In the genomic region with DNA sequence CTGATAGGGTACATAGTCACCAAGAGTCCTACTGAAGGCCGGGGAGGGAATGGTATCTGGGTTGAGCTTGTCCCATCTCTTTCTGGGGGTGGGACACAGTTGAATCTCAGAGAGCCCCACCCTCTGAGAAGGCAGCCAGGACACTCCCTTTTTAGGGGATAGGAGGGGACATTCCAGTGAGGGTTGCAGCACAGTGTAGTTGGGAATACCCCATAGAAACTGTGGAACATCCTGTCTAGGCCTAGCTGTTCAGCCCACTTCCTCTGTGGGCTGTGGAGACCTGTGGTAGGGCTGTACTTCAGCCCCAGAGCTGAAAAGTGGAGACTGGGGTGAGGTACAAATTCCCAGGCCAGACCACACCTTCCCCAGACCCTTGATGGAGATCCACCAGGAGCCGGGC, we compare ENCODE assay signal across 10 mouse cellular contexts. TPM values are rescaled to one million over a fixed set of nuclear protein-coding genes. Genes with fewer than 3 reads are reported as not detected.
A peak's percentile ranks its signal among the peaks of the same experiment; 100 is the strongest.
DNase-seq lines count a peak whose midpoint lies in the region; ATAC-seq lines count a peak whose summit lies in the region.
"Had no signal": no experiment of that assay in that cellular context is flagged by ENCODE, and none has a peak within 500 bp of the region (broad histone marks: within the 10 kb centered on the region; RNA-seq: fewer than 3 reads in every experiment).

No protein-coding gene starts in this region.

- 90% methylated on average over 2 of the region's 2 CpGs for WGBS in heart, embryonic 12.5 days
- WGBS in liver, embryonic 15.5 days (ENCODE audit: insufficient replicate concordance) = 59% methylated on average over 2 of the region's 2 CpGs
- WGBS in liver, embryonic 12.5 days (ENCODE audit: insufficient replicate concordance) = 65% methylated on average over 2 of the region's 2 CpGs

- H3K27me3 ChIP-seq in heart, embryonic 12.5 days (replicated peaks) = 0 out of 2 replicates have a peak, but pooled peaks cover 5% of the 10 kb centered on the region
- no peaks in the 10 kb centered on the region for H3K27me3 ChIP-seq in liver, embryonic 15.5 days
- H3K27me3 ChIP-seq in liver, embryonic 12.5 days (replicated peaks) = 0 out of 2 replicates have a peak, but pooled peaks cover 4% of the 10 kb centered on the region
- H3K27me3 ChIP-seq: CH12.LX; lung, embryonic 15.5 days had no signal

- H3K4me1 ChIP-seq in heart, embryonic 12.5 days (replicated peaks) = peaks cover 28% of the 10 kb centered on the region
- peaks cover 29% of the 10 kb centered on the region for H3K4me1 ChIP-seq in liver, embryonic 15.5 days (replicated peaks)
- peaks cover 22% of the 10 kb centered on the region for H3K4me1 ChIP-seq in liver, embryonic 12.5 days

- intact Hi-C loops in heart, postnatal 10 days (cut with DNase I) = loop anchor here (5.0 kb wide), 1 partner anchor 189 kb away; no protein-coding TSS in a partner anchor

- H3K4me3 ChIP-seq in heart, embryonic 12.5 days = no peak overlapping the region
- H3K4me3 ChIP-seq in liver, embryonic 15.5 days (replicated peaks) = no peak overlapping the region
- no peak overlapping the region for H3K4me3 ChIP-seq in liver, embryonic 12.5 days
- H3K4me3 ChIP-seq: lung, embryonic 15.5 days had no signal

- peaks cover 19% of the 10 kb centered on the region for H3K36me3 ChIP-seq in heart, embryonic 12.5 days
- H3K36me3 ChIP-seq in liver, embryonic 15.5 days (replicated peaks) = peaks cover 17% of the 10 kb centered on the region
- peaks cover 24% of the 10 kb centered on the region for H3K36me3 ChIP-seq in liver, embryonic 12.5 days

- H3K9ac ChIP-seq in heart, embryonic 12.5 days = 0 out of 2 replicates have a peak overlapping the region, but pooled peaks have one; percentile 43
- no peak overlapping the region for H3K9ac ChIP-seq in liver, embryonic 15.5 days
- H3K9ac ChIP-seq in liver, embryonic 12.5 days = no peak overlapping the region
- H3K9ac ChIP-seq: lung, embryonic 15.5 days had no signal

- no peak overlapping the region for H3K4me2 ChIP-seq in heart, embryonic 12.5 days
- H3K4me2 ChIP-seq in liver, embryonic 15.5 days = 0 out of 2 replicates have a peak overlapping the region, but pooled peaks have one; percentile 34
- no peak overlapping the region for H3K4me2 ChIP-seq in liver, embryonic 12.5 days

- no peak for ATAC-seq in heart, embryonic 12.5 days (ENCODE audit: insufficient number of reproducible peaks, low FRiP score)
- no peak for ATAC-seq in liver, embryonic 15.5 days (ENCODE audit: insufficient read depth)
- ATAC-seq in liver, embryonic 12.5 days = no peak
- ATAC-seq in cerebellum, adult (ENCODE audit: insufficient number of reproducible peaks, low FRiP score, low TSS enrichment) = no peak

- H3K9me3 ChIP-seq in heart, embryonic 12.5 days (replicated peaks) = no peaks in the 10 kb centered on the region
- H3K9me3 ChIP-seq in liver, embryonic 15.5 days (replicated peaks) = no peaks in the 10 kb centered on the region
- H3K9me3 ChIP-seq in liver, embryonic 12.5 days (replicated peaks) = no peaks in the 10 kb centered on the region
- H3K9me3 ChIP-seq: lung, embryonic 15.5 days had no signal

- no peak for DNase-seq in heart, postnatal 10 days
- DNase-seq in R1 (ENCODE audit: low read depth, low spot score) = peak; percentile 79
- DNase-seq in naive thymus-derived CD4-positive, alpha-beta T cell, adult 2 months (ENCODE audit: low read depth) = peak; percentile 22
- DNase-seq in left cerebral cortex, adult 8-10 months (ENCODE audit: low spot score in 2 of 2) = no peak

- H3K27ac ChIP-seq in heart, embryonic 12.5 days (ENCODE audit: poor library complexity, severe bottlenecking) = no peak overlapping the region
- H3K27ac ChIP-seq in liver, embryonic 15.5 days (replicated peaks) = no peak overlapping the region
- no peak overlapping the region for H3K27ac ChIP-seq in liver, embryonic 12.5 days
- H3K27ac ChIP-seq: lung, embryonic 15.5 days had no signal

RNA-seq across cellular contexts. Expression of a gene that starts 0.9 kb away (rescaled TPM):
- polyA plus RNA-seq in heart, embryonic 12.5 days (2016; fragmentation: Nextera tagmentation; extraction: Ambion mirVana) = 4.5 and 5.1 TPM in 2 replicates
- total RNA-seq in heart, postnatal 10 days (2021) = 1 to 10 TPM; 2.8 to 3.4 TPM
- polyA plus RNA-seq in liver, embryonic 15.5 days (2015; fragmentation: Nextera tagmentation; extraction: Ambion mirVana) = 1.9 and 2.0 TPM in 2 replicates
- polyA plus RNA-seq in liver, embryonic 12.5 days (2016; fragmentation: Nextera tagmentation; extraction: Ambion mirVana) = 0.69 and 1.1 TPM in 2 replicates
- total RNA-seq in left cerebral cortex, adult 8-10 months (2022) = 10 to 100 TPM in 2 of 4 experiments, 1 to 10 TPM in 2; 8.7 to 12.0 (median 10.3) TPM

RNA-seq across cellular contexts. Expression of a gene that starts 53.8 kb away (rescaled TPM):
- 6.1 and 7.7 TPM in 2 replicates for polyA plus RNA-seq in heart, embryonic 12.5 days (2016; fragmentation: Nextera tagmentation; extraction: Ambion mirVana)
- 1 to 10 TPM; 6.8 to 8.7 TPM for total RNA-seq in heart, postnatal 10 days (2021)
- polyA plus RNA-seq in liver, embryonic 15.5 days (2015; fragmentation: Nextera tagmentation; extraction: Ambion mirVana) = 0.75 and 1.3 TPM in 2 replicates
- 0.21 and 0.41 TPM in 2 replicates for polyA plus RNA-seq in liver, embryonic 12.5 days (2016; fragmentation: Nextera tagmentation; extraction: Ambion mirVana)
- 1 to 10 TPM; 1.8 to 3.5 (median 2.4) TPM for total RNA-seq in left cerebral cortex, adult 8-10 months (2022)
- total RNA-seq: CH12.LX had no signal

Comparison
In these comparisons a context has a peak if more than half of its experiments do, and no peak if none do; other contexts are left out.
1. DNase-seq: peak in R1 (single experiment) and naive thymus-derived CD4-positive, alpha-beta T cell, adult 2 months (single experiment); none in heart, postnatal 10 days (0 of 2) and left cerebral cortex, adult 8-10 months (0 of 2).